Mouse (Mus musculus) cerebellum, adult 18-20 months (tissue): ENCODE data around the gene Usp28.
"Not testable (repeated sequence)": the region's sequence is repeated elsewhere in the genome, so short reads cannot be mapped to it uniquely, and the experiment has no call there.

ENCODE experiments used
- DNase-seq, 2 experiments: peaks; one replicate each; pipeline ENCODE4 v3.0.0; 2021

Usp28 gene

GRCm38 (mm10) chr9:48984845-48985707 is at the start of gene Usp28:
Gene Usp28, plus strand, starts transcription at chr9:48985375.
- DNase-seq = peak; percentile 99 to 100

DNA sequence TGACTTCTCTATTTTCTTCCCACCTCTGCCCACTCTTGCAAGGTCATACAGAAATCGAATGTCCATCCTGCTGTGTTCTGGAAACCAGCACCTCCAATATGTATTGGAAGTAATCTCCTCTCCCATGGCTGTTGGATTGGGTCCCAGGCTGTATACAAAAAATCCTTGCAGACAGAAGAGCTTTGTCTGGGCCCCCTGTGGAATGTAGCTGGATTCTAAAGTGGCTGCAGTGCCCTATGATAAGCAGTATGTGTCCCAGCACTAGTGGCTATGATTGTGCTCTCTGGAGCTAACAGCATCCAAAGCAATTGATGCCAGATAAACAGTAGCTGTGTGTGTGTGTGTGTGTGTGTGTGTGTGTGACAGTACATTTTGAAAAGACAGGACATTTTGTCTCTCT is 42.8 kb upstream of the Usp28 start:
- DNase-seq = no peak

GRCm38 (mm10) chr9:48947565-48947964 is 37.6 kb upstream of the Usp28 start:
- DNase-seq = no peak

DNA sequence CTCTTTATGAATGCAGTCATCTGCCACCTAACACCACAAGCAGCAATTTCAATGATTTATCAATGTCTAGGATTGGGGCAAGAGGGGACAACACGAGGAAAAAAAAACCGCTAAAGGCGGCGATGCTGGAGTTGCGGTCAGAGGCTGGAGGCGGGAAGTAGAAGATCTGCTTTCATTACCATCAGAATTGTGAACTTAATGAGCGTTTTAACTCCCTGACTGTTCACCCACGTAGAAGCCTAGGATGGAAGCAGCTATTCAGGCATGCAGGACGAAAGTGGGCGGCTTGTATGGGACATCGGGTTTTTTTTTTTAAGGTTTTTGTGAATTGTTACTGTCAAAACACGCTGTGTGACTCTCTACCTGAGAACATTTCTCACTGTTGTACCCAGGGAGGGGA is 23.9 kb upstream of the Usp28 start:
- DNase-seq = no peak

DNA sequence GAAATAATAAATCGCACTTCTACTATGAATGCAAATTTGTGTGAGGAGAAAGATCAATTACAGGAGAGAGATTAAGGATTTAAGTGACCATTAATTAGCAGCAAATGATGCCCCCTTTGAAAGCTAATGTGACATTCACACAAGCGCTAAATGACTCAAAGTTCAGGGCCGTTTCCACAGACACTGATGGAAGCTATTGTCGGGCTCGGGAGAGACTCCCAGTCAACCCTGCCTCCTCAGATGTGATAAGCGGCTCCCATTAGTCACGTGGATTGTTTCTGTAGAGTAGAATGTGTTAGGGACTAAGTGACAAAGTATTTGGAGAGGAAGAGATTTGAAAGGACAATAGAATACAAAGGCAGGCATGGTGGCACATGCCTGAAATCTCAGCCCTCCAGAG is 23.0 kb upstream of the Usp28 start:
- DNase-seq = no peak

DNA sequence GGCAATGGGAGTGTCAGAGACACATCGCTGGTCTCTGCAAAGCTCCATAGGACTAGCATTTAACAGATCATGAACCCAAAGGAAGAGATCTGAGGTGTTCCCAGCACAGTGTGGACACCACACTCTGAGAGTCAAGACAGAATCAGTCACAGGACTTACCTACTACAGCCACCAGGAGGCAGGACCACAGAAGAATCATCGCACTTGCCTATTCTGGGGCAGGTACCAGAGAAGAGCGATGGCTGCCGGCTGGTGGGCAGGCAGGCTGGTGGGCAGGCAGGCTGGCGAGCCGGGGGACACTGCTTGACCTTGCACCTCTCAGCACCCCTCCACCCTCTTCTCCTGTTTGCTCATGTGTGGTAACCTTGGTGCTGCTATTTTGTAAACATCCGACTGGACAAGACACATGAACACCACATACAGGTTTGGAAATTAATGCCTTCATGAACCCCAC is 20.6 kb upstream of the Usp28 start, which contains the start of gene Htr3b:
Gene Htr3b, minus strand, starts transcription at position 404 of the 454 bp plus-strand sequence.
- no peak for DNase-seq

- DNase-seq = peak; percentile 41 to 51
Observed at GRCm38 (mm10) chr9:48972494-48972893, 12.7 kb upstream of the Usp28 start.

DNA sequence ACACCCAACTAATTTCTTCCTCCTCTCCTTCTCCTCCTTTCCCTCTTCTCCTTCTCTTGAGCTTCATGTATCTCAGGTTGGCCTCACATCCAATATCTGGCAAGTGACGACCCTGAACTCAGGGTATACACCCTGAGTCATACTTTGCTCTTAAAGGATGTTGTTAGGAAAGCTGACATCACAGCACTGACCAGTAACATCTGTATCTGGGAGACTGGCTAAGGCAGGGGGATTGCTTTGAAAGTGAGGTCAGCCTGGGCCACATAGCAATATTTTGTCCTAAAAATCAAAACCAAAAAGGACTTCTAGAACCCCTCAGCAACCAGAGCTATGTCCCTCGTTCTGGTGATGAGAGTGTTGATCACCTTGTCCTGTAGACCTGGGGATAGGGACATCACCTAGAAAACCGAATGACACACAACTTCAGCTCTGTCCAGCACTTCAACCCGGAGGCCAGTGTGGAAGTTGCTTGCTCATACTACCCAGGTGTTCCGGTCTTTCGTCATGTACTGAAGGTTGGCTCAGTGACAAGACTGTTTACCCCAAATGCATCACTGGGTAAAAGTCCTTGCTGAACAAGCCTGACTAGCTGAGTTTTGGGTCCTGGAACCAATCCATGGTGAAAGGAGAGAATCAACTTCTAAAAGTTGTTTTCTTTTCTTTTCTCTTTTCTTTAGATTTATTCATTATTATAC is 8.4 kb upstream of the Usp28 start:
- DNase-seq = no peak

DNA sequence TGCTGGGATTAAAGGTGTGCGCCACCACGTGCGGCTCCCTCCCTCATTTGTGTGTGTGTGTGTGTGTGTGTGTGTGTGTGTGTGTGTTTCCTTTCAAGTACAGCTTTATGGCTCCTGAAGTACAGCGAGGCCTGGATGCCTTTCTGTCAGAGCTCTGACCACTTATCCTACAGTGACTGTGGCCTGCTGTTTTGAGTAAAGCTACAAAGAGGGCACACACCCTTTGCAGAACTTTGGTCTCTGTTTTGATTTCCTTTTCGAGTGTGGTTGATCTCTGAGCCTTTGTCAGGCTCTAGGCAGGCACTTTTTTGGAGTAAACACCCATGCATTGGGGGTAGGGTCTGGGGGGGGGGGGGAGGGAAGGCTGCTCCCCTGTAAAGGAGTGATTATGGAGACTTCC is 4.8 kb upstream of the Usp28 start:
- DNase-seq = no peak

- no peak for DNase-seq
Observed at GRCm38 (mm10) chr9:48980781-48981180, 4.4 kb upstream of the Usp28 start.

DNA sequence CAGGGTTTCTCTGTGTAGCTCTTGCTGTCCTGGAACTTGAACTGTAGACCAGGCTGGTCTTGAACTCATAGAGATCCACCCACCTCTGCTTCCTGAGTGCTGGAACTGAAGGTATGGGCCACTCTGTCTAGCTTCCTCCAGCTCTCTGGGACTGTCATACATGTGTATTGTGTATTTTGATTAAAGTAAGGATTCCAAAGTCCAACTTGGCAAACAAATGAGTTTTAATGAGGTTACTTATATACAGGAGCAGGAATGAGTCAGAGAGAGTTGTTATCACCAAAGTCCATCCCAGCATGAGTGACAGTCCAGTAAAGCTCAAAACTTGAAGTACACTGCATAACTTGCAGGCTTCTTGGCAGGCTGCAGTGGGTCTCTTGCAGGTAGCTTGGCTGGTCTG is 3.3 kb upstream of the Usp28 start:
- DNase-seq = no peak

DNA sequence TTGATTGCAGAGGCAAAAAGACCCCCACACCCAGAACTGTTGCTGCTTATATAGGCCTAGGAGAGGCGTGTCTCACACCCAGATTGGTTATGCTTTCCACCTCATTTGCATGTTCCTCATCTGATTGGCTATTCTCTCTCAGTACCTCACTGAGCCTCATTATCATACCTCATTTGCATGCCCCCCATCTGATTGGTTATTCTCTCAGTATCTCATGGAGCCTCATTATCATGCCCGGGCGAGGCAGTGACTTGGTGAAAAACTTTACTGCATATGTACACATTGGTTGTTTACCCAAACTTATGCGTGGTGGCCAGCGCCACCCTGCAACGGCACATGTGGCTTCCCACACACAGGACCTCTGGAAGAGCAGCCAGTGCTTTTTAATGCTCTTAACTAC is 1.4 kb upstream of the Usp28 start:
- not testable (repeated sequence) for DNase-seq

DNA sequence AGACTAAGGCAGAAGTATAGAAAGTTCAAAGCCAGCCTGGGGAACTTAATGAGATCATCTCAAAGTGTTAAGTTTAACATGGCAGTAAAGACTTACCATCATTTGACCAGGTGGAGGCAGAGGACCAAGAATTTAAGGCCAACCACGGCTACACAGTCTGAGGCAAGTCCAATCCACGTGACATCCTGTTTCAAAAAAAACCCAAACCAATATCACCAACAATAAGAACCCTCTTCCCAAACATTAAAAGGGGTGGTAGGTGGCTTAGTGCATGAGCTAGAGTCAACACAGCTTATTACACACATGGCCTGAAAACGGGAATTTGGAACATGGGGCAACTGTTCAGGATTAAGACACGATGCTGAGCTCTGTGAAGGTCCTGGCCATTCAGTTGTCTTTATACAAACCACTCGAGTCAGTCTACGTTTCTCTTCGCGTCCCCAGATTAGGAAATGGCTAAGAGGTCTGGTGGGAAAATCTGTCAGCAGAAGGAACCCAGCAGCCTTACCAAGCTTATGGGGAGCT is 793 bp upstream of the Usp28 start:
- no peak for DNase-seq

- DNase-seq = no peak
Observed at GRCm38 (mm10) chr9:48985708-48986088, 523 bp downstream of the Usp28 start.

DNA sequence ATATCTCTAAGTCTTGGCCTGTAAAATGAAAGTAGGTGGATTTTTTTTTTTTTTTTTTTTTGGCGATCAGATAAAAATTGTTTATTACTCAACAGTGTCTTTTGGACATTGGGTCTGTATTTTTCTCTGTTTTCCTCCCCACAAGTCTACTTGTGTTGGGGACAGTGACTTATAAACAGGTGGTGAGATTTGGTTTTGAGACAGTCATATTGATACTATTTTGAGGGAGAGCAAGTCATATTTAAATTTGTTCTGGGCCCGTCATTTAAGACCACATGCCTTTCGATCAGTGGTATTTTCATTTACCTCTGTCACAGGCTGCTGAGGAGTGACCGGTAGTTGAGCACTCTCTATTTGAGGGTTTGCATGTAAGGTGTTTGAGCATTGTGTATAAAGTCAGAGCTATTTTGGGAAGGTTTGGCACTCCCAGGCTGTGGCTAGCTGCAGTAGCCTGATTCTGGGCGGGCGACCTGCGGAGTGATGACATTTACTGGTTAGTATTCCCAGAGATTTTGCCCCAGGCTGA is 1.5 kb downstream of the Usp28 start:
- peak; percentile 65 to 74 for DNase-seq

GRCm38 (mm10) chr9:48987201-48988101 is 2.3 kb downstream of the Usp28 start:
- peak in 1 of 2 experiments; percentile 36 for DNase-seq

- no peak for DNase-seq
Observed at GRCm38 (mm10) chr9:48991671-48992070, 6.5 kb downstream of the Usp28 start.

DNA sequence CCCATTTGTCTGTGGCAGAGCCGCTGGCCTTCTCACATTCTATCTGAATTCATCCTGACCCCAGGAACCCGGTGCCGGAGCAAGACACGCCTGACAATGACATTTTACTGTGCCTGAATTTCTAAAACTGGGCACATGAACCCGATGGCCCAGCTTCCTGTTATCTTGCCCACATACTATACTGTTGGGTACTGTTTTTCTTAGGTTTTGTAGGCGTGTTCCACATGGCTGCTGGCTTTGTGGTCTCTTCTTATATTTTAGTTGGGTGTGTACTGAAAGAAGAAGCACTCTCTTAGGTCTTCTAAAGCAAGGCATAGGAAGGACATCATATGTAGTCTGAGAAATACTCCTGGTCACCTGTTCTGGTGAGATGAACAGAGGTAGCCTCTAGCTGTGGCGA is 9.6 kb downstream of the Usp28 start:
- no peak for DNase-seq

DNA sequence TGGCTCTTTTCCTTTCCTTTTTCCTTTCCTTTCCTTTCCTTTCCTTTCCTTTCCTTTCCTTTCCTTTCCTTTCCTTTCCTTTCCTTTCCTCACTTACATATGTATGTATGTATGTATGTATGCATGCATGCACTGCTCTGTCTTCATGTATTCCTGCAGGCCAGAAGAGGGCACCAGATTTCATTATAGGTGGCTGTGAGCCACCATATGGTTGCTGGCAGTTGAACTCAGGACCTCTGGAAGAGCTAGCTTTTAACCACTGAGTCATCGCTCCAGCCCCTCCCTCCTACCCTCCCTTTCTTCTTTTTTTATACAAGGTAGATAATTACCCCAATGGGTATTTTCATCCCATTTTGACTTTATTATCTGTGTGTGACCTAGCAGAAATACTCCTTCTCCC is 10.6 kb downstream of the Usp28 start:
- no peak for DNase-seq

DNA sequence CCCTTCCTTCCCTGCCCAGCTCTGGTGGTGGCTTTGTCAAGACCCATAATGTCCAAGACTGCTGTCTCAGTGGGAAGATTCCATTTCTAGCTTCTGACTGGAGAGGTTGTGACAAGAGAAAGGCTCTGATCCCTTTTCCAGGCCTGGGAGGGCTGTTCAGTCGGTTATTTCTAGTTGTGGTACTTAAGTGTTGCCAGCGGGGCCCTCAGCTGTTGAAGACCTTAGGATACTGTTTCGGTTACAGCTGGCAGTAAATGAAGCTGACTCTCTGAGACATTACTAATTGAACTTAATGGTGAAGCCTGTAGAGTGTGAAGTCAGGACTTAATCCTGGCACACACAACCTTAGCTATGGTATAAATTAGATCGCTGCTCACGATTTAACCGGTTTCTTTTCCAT is 14.1 kb downstream of the Usp28 start:
- no peak for DNase-seq

GRCm38 (mm10) chr9:49015824-49016223 is 30.6 kb downstream of the Usp28 start:
- no peak for DNase-seq

DNA sequence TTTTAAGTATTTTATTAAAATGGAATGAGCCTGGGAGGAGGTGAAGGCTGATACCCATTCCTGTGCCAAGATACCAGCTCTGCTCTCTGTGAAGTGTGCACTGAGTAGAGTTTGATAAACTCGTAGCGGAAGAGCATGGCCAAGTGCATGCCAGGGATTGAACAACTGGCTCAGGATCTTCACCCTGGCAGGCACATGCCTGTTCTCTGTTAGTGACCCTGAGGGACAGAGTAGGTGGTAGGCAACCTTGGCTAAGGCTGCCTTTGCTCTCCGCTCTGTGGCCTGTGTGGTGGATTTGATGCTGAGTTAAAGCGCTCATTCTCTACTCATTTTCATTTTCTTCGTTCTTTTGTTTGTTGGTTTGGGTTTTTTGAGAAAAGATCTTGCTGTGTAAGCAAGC is 36.1 kb downstream of the Usp28 start:
- DNase-seq = no peak

DNA sequence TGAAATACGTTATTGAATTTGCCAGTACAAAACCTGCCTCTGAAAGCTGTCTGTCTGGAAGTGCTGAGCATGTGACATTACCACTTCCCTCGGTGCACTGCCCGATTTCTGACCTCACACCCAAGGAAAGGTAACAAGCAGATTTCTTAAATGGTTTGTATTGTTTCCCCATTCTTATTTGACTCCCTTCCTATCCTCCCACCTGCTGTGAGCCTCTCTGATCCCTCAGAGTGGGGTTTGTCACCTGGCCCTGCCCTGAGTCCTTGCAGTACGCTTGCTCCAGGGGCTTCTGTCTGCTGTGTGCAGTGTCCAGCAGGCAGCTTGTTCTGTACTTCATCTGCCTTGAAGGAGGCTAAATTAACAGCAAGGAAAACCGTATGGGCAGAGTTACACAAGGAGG is 38.8 kb downstream of the Usp28 start:
- no peak for DNase-seq
